Mouse (Mus musculus) kidney, postnatal 25 days (tissue): ENCODE results near the gene Rnd2.
"Not testable (repeated sequence)": the region's sequence is repeated elsewhere in the genome, so short reads cannot be mapped to it uniquely, and the experiment has no call there.

Experiments
- DNase-seq, 2 experiments: peaks; one replicate each; pipeline ENCODE4 v3.0.0; 2021; ENCODE audit warnings: mixed read lengths in 2 of 2

Gene Rnd2

GRCm38 (mm10) chr11:101464211-101465100, at the start of gene Rnd2:
Gene Rnd2 (plus strand): TSS chr11:101464999.
- peak; percentile 38 to 50 for DNase-seq

DNA sequence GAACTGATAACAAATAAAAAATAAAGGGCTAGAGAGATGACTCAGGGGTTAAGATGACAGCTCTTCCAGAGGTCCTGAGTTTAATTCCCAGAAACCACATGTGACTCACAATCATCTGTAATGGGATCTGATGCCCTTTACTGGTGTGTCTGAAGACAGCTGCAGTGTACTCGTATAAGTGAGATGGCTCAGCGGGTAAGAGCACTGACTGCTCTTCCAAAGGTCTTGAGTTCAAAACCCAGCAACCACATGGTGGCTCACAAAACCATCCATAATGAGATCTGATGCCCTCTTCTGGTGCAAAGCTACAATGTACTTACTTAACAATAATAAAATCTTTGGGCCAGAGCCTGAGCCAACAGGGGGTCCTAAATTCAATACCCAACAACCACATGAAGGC, 49.5 kb upstream of the Rnd2 start:
- DNase-seq = no peak

DNA sequence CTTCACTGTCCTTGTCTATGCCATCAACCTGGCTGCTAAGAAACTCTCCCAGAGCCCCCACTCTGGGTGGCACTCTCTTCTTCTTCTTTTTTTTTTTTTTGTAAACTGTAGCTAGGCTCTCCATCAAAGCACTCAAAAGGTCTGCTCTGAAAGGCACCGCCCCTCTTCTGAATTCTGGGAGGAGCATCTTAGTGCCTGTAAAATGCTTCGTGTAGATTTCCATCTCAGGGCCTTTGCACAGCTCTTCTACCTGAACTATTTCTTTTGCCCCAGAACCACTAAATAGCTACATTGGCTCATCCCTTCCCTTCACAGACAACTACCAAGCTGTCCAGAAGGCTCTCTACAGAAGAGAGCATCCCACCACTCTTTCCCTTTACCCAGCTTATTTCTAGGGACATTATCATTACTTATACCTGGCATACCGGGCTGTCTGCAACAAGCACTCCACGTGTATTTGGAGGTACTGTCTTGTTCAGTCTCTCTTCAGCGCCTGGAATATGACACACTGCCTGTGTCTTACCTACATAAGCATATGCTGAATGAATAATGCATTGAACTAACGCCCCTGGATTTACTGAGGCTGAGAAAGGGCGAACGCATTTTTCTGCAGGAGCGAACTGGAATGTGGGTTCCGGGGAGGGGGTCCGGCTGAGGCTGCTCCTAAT, 48.2 kb upstream of the Rnd2 start:
- no peak for DNase-seq

GRCm38 (mm10) chr11:101417101-101417855, 47.5 kb upstream of the Rnd2 start, which contains the start of gene Aarsd1:
Gene Aarsd1 (minus strand): TSS chr11:101417615.
- peak; percentile 89 to 91 for DNase-seq

- DNase-seq = no peak
Observed at GRCm38 (mm10) chr11:101418991-101419390, 45.8 kb upstream of the Rnd2 start.

DNA sequence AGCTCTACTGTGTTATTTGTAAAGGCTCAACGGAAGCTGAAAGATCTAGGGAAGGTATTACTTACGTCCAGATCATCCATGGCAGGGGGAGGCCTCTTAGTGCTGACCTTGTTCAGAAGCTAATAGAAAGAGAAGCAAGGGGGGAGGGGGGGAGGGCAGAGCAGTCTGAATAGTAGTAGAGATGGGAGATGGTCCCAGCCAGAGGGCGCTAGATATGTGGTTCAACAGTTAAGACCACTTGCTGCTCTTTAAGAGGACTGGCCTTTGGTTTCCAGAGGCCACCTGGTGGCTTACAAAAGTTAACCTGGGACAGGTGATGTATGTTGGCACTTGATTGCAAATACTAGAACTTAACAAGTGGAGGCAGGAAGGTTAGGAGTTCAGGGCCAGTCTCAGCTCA, 45.2 kb upstream of the Rnd2 start:
- peak; percentile 35 to 45 for DNase-seq

DNA sequence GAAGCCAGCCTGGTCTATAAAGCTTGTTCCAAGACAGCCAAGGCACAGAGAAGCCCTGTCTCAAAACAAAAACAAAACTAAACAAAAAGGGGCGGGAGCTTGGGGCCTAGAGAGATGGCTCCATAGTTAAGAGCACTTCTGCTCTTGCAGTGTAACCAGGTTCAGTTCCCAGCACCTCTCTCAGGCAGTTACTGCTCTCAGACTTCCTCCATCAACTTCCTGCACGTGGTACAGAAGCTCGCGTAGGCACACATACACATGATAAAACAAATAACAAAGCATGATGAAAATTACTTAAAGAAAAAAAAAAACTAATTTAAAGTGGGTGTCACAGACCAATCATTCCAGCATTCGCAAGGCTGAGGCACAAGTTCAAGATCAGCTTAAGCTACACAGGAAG, 44.7 kb upstream of the Rnd2 start:
- no peak for DNase-seq

DNA sequence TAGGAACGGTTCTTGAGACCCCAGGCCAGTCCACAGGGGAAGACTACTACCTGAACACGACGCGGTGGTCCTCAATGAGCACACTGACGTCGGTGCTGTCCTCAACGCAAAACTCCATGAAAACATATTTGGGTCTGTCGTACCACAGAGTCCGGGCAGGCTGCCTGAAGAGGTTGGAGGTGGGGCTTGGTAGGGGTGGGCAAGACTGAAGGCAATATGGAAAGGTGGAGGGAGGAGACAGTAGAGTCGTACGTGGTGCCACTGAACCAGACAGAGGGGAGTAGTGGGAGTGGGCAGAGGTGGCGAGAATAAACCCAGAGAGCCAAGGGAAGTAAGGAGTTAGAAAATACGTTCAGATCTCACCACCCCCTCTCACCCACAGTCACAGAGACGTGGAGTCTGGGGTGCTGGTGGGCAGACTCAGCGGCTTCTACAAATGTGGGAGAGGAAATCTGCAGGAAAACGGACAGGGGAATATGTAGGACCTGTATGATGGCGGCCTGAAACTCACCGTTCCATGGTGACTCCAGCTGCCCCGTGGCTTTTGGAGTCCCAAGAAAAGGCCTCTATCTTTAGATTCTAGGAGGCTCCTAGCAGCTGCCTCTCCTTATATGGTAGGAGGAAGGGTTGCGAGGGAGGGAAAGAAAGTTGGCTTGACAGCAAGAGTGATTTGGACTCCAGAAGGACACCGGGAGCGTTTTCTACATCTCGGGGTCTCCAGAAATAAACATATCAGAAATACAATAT, 40.5 kb upstream of the Rnd2 start, which contains the start of gene Gm27029:
TSS of gene Gm27029 (minus strand) at position 692 of the 747 bp plus-strand sequence.
- peak in 1 of 2 experiments; percentile 60 for DNase-seq

DNA sequence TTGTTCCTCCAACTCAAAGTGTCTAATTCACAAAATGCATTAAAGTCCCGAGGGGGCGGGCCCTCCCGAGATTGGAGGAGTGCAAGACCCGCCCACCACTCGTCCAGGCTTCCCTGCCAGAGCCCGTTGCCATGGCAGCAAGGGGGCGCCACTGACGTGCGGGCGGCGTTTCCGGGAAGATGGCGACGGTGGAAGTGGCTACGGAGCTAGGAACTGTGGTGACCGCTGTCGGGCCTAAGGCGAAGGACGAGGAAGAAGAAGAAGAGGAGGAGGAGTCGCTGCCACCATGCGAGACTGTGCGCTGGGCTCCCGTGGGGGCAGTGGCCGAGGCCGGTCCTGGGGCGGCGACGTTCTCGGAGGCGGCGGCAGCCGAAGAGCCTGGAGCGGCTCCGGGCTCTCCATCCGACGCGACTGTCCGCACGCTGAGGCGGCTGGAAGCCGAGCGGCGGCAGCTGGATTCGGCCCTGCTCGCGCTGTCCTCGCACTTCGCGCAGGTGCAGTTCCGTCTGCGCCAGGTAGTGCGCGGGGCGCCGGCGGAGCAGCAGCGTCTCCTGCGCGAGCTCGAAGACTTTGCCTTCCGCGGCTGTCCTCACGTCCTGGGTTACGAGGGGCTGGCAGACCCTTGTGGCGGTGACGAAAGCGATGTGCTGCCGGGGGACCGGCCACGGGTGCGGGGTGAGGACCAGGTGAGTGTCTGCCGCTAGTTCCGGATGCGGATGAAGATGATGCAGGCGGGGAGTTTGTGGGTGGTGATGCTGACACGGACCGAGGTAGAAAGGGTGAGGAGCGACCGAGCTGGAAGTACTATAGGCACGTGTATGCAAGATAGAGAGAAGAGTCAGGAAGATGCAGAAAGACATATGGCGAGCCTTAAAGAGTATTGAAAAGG, 39.6 kb upstream of the Rnd2 start, which contains the start of the genes Rundc1 and Ptges3l:
TSS of gene Rundc1 (plus strand) at position 161 of the 889 bp plus-strand sequence.
TSS of gene Ptges3l (minus strand) at position 409 of the 889 bp plus-strand sequence.
- DNase-seq = peak; percentile 99

- no peak for DNase-seq
Observed at GRCm38 (mm10) chr11:101426165-101426564, 38.6 kb upstream of the Rnd2 start.

GRCm38 (mm10) chr11:101431327-101431726, 33.5 kb upstream of the Rnd2 start:
- no peak for DNase-seq

GRCm38 (mm10) chr11:101433396-101433795, 31.4 kb upstream of the Rnd2 start:
- DNase-seq = no peak

DNA sequence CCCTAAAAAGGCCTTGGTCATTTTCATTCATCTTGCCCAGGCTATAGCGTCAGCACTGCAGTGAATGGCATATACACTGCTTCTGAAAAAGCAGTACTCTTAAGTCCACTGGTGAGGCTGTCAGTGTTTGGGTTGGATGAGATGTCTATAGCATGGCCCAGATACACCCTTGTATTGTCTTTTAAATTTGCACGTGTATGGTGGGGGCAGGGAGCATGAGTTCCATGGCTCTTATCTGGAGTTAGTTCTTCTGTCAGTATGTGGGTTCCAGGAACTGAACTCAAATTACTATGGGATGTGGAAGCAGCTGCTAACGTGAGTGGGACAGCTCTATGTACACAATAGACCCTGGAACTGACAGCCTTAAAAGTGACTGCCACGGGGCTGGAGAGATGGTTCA, 29.0 kb upstream of the Rnd2 start:
- DNase-seq = no peak

- DNase-seq = no peak
Observed at GRCm38 (mm10) chr11:101436916-101437315, 27.9 kb upstream of the Rnd2 start.

DNA sequence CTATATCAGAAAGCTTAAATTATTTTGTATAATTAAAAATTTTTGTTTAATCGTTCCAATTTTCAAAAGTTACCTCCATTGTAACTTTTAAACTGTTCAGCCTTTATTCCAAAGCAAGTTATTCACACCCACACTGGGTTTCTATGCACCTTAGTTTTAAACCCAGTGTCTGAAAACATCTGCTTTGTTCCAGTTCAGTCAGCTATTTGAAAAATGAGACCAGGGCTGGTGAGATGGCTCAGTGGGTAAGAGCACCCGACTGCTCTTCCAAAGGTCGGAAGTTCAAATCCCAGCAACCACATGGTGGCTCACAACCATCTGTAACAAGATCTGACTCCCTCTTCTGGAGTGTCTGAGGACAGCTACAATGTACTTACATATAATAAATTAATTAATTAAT, 26.8 kb upstream of the Rnd2 start:
- DNase-seq = not testable (repeated sequence)

DNA sequence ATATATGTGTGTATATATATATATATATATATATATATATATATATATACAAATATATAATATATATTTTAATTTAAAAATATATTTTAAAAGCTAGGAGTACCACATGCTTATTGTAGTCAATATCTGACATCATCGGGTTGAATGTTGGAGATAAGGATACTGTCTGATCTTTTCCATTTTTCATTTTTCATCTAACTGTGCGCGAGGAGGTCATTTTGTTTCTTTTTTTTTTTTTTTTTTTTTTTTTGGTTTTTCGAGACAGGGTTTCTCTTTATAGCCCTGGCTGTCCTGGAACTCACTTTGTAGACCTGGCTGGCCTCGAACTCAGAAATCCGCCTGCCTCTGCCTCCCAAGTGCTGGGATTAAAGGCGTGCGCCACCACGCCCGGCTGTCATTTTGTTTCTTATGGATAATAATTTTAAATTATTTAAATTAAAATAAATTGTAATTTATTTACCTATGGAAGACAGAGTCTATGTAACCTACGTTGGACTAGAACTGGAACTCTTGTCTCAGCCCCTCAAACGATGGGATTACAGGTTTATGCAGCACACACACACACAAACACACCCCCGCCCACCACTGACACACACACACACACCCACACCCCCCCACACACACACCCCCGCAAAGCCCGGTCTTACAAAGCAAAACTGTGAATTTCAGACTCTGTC, 23.2 kb upstream of the Rnd2 start:
- DNase-seq = not testable (repeated sequence)

- DNase-seq = peak; percentile 96 to 99
Observed at GRCm38 (mm10) chr11:101442127-101442693, 22.6 kb upstream of the Rnd2 start, which contains the start of gene Rpl27. Gene Rpl27 (plus strand): TSS chr11:101442298.

DNA sequence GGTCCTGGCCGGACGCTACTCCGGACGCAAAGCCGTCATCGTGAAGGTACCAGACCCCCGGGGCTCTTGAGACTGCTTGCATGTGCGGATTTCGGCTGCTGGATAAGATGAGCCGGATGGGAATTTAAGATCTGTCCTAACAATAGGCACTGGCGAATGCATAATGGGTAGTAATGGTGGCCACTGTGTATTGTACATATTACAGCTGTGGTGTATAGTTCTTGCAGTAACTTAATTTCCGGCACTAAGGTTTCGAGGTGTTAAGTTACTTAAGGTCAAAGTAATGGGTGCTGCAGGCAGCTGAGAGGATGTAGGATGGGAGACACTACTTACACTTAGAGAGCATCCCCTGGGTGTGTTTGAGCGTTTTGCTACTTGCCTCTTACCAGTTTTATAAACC, 22.0 kb upstream of the Rnd2 start:
- DNase-seq = no peak

DNA sequence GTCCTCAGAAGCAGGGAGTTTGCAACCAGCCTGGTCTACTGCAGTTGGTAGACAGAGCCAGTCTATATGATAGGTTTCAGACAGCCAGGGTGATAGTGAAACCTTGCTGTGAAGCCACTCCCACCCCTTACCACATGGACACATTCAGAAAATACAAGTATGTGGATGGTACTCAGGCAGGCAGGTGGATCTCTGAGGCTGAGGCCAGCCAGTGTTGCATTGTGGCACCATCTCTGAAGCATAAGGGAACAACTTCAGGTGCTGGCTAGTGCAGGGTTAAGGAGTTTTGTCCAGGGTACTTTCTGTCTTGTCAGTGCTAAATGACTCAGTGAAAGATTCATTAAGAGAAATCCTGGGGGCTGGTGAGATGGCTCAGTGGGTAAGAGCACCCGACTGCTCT, 18.5 kb upstream of the Rnd2 start:
- DNase-seq = no peak

- DNase-seq = not testable (repeated sequence)
Observed at GRCm38 (mm10) chr11:101446860-101447259, 17.9 kb upstream of the Rnd2 start.
